Mouse (Mus musculus) stomach, postnatal 0 days (tissue): Measurements from ENCODE around the gene Prrg2. TPM values are rescaled to one million over a fixed set of nuclear protein-coding genes. Genes with fewer than 3 reads are reported as not detected.

Source experiments
- ATAC-seq: fragments of 200-750 bp; cut with Nextera tagmentation; 2 replicates; pipeline ENCODE4 v1.8.0; 2017; ENCODE audit not compliant: low FRiP score, low TSS enrichment
- DNase-seq: peaks from one replicate; pipeline ENCODE4 v3.0.0-alpha.2; 2016; ENCODE audit warnings: low spot score
- H3K27ac ChIP-seq: fragments of 300-500 bp; sonication (generic); replicated peaks from 2 replicates; pipeline ENCODE4 v1.5.1; 2014; ENCODE audit warnings: mild to moderate bottlenecking, control low read depth
- H3K27me3 ChIP-seq: fragments of 300-500 bp; sonication (generic); 2 replicates; pipeline ENCODE4 v1.6.1; 2014; ENCODE audit warnings: low read length; ENCODE audit not compliant: control insufficient read depth, insufficient read depth
- H3K36me3 ChIP-seq: fragments of 300-500 bp; sonication (generic); 2 replicates; pipeline ENCODE4 v1.6.1; 2014; ENCODE audit warnings: low read length, mixed read lengths; ENCODE audit not compliant: control insufficient read depth, insufficient read depth
- H3K4me1 ChIP-seq: fragments of 300-500 bp; sonication (generic); replicated peaks from 2 replicates; pipeline ENCODE4 v1.6.1; 2014; ENCODE audit warnings: antibody characterized with exemption; ENCODE audit not compliant: control insufficient read depth, insufficient read depth
- H3K4me2 ChIP-seq: fragments of 300-500 bp; sonication (generic); replicated peaks from 2 replicates; pipeline ENCODE4 v1.6.1; 2014; ENCODE audit warnings: low read depth, mild to moderate bottlenecking, control low read depth, moderate library complexity
- H3K4me3 ChIP-seq: fragments of 300-500 bp; sonication (generic); 2 replicates; pipeline ENCODE4 v1.5.1; 2014; ENCODE audit warnings: low read depth, low read length, control low read depth
- H3K9ac ChIP-seq: fragments of 300-500 bp; sonication (generic); 2 replicates; pipeline ENCODE4 v1.6.1; 2014; ENCODE audit warnings: mild to moderate bottlenecking, low read length, control low read depth, mixed read lengths
- H3K9me3 ChIP-seq: fragments of 300-500 bp; sonication (generic); 2 replicates; pipeline ENCODE4 v1.6.1; 2016; ENCODE audit warnings: low read length; ENCODE audit not compliant: control insufficient read depth
- CTCF ChIP-seq: IDR thresholded peaks from 2 replicates; pipeline ENCODE4 v1.5.1; 2016; ENCODE audit warnings: antibody characterized with exemption, low read depth, mild to moderate bottlenecking, moderate library complexity
- EP300 ChIP-seq: optimal IDR thresholded peaks from 2 replicates; pipeline ENCODE3; 2016; ENCODE audit warnings: antibody characterized with exemption
- WGBS: fragments of 180-500 bp; shearing (Covaris S2); extraction: QIAGEN DNeasy Blood & Tissue Kit; methylation state at CpG from one replicate; pipeline ENCODE4 v1.1.7; 2014; 5-methylcytosine and 5-hydroxymethylcytosine counted together
- polyA plus RNA-seq: library from polyadenylated mRNA; unstranded; fragments of >200 nt; fragmentation: Nextera tagmentation; extraction: Ambion mirVana; gene quantifications from 2 replicates; pipeline ENCODE4 v1.2.1, GENCODE M21; 2015

The Prrg2 gene
- polyA plus RNA-seq, 1 experiment from 2014 or later, result 33.6 TPM

GRCm38 (mm10) chr7:45033722-45034359 is 28.6 kb downstream of the Prrg2 start:
- H3K4me3 ChIP-seq, result no peak overlapping the region
- no peak overlapping the region for H3K4me2 ChIP-seq
- no peak for TF ChIP-seq EP300
- TF ChIP-seq CTCF, result no peak
- H3K4me1 ChIP-seq, result no peaks in the 10 kb centered on the region
- H3K27ac ChIP-seq, result no peak overlapping the region
- no peaks in the 10 kb centered on the region for H3K27me3 ChIP-seq
- no peak for ATAC-seq
- no peak for DNase-seq
- no peak overlapping the region for H3K9ac ChIP-seq
- WGBS, result 90% methylated on average over 19 of the region's 19 CpGs
- H3K36me3 ChIP-seq, result peaks cover 59% of the 10 kb centered on the region
- H3K9me3 ChIP-seq, result no peaks in the 10 kb centered on the region

- Histone ChIP-seq H3K4me1 (no peaks in the 10 kb centered on the region), H3K27me3 (no peaks in the 10 kb centered on the region), H3K36me3 (peaks cover 61% of the 10 kb centered on the region), H3K4me3 (no peak overlapping the region), H3K9ac (no peak overlapping the region), H3K27ac (no peak overlapping the region), H3K4me2 (no peak overlapping the region), H3K9me3 (no peaks in the 10 kb centered on the region)
- no peak for DNase-seq
- no peak for ATAC-seq
- TF ChIP-seq CTCF (no peak), EP300 (no peak)
- WGBS, result 95% methylated on average over 8 of the region's 8 CpGs
Measured at GRCm38 (mm10) chr7:45030857-45031256, 31.6 kb downstream of the Prrg2 start.

- peak; percentile 12 for DNase-seq
- Histone ChIP-seq H3K9me3 (no peaks in the 10 kb centered on the region), H3K36me3 (peaks cover 54% of the 10 kb centered on the region), H3K9ac (no peak overlapping the region), H3K4me3 (no peak overlapping the region), H3K27ac (no peak overlapping the region), H3K4me1 (no peaks in the 10 kb centered on the region), H3K4me2 (no peak overlapping the region), H3K27me3 (no peaks in the 10 kb centered on the region)
- TF ChIP-seq CTCF (no peak), EP300 (no peak)
- 86% methylated on average over 6 of the region's 6 CpGs for WGBS
- no peak for ATAC-seq
Measured at GRCm38 (mm10) chr7:45029995-45030394, 32.5 kb downstream of the Prrg2 start.

- H3K4me2 ChIP-seq, result no peak overlapping the region
- H3K27me3 ChIP-seq, result no peaks in the 10 kb centered on the region
- H3K36me3 ChIP-seq, result peaks cover 38% of the 10 kb centered on the region
- H3K4me3 ChIP-seq, result no peak overlapping the region
- H3K9me3 ChIP-seq, result no peaks in the 10 kb centered on the region
- WGBS, result 84% methylated on average over 11 of the region's 11 CpGs
- ATAC-seq (no peak), DNase-seq (no peak)
- H3K27ac ChIP-seq, result no peak overlapping the region
- H3K9ac ChIP-seq, result no peak overlapping the region
- H3K4me1 ChIP-seq, result no peaks in the 10 kb centered on the region
- no peak for TF ChIP-seq EP300
- TF ChIP-seq CTCF, result no peak
Measured at GRCm38 (mm10) chr7:45028351-45028750, 34.1 kb downstream of the Prrg2 start.

GRCm38 (mm10) chr7:45027761-45028160 is 34.7 kb downstream of the Prrg2 start:
- Histone ChIP-seq H3K9ac (no peak overlapping the region), H3K27ac (no peak overlapping the region), H3K4me3 (no peak overlapping the region), H3K27me3 (no peaks in the 10 kb centered on the region), H3K9me3 (no peaks in the 10 kb centered on the region), H3K4me1 (no peaks in the 10 kb centered on the region), H3K36me3 (peaks cover 33% of the 10 kb centered on the region), H3K4me2 (no peak overlapping the region)
- no peak for DNase-seq
- 78% methylated on average over 9 of the region's 9 CpGs for WGBS
- no peak for ATAC-seq
- TF ChIP-seq CTCF, result no peak
- no peak for TF ChIP-seq EP300

- H3K4me2 ChIP-seq, result no peak overlapping the region
- no peak overlapping the region for H3K4me3 ChIP-seq
- H3K36me3 ChIP-seq, result peaks cover 29% of the 10 kb centered on the region
- TF ChIP-seq EP300 (no peak), CTCF (no peak)
- peak overlapping the region; percentile 69 for H3K27ac ChIP-seq
- H3K4me1 ChIP-seq, result no peaks in the 10 kb centered on the region
- DNase-seq (no peak), ATAC-seq (no peak)
- no peaks in the 10 kb centered on the region for H3K27me3 ChIP-seq
- WGBS, result 60% methylated on average over 2 of the region's 2 CpGs
- H3K9me3 ChIP-seq, result no peaks in the 10 kb centered on the region
- no peak overlapping the region for H3K9ac ChIP-seq
Measured at GRCm38 (mm10) chr7:45026256-45026655, 36.2 kb downstream of the Prrg2 start.
